20 mouse cellular contexts compared by ENCODE assay signal in the genomic region with DNA sequence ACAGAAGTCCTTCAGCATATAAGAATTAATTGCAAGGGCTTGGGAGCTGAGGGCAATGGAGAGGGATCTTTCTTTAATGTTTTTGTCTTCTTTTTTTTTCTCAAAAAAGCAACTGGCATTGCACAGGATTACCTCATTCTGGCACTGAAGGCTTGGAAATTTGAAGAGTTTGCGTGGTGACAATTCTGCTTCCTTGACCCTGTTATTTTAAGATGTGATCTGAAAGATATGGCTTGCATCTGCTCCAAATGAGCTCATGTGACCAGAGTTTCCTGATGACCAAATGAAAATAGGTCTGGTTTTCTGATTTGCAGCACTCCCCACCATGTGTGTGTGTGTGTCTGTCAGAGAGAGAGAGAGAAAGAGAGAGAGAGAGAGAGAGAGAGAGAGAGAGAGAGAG.
"Had no signal": no experiment of that assay in that cellular context is flagged by ENCODE, and none has a peak within 500 bp of the region (broad histone marks: within the 10 kb centered on the region; RNA-seq: fewer than 3 reads in every experiment).

No protein-coding gene starts in this region.

- H3K4me2 ChIP-seq: liver, embryonic 13.5 days; liver, embryonic 15.5 days; lung, embryonic 15.5 days; midbrain, embryonic 11.5 days; neural tube, embryonic 12.5 days had no signal

- H3K4me3 ChIP-seq: liver, embryonic 13.5 days; liver, embryonic 15.5 days; lung, embryonic 15.5 days; neural tube, embryonic 12.5 days had no signal

- ATAC-seq: liver, postnatal 0 days; lung, postnatal 0 days had no signal

- H3K4me1 ChIP-seq: liver, embryonic 13.5 days; liver, embryonic 15.5 days; megakaryocyte, embryonic 14.5 days had no signal

- H3K9ac ChIP-seq: liver, embryonic 13.5 days; liver, embryonic 15.5 days; liver, postnatal 0 days; lung, embryonic 15.5 days; neural tube, embryonic 12.5 days had no signal

- H3K9me3 ChIP-seq: liver, embryonic 15.5 days; lung, embryonic 15.5 days; neural tube, embryonic 12.5 days had no signal

- H3K36me3 ChIP-seq: liver, embryonic 13.5 days; liver, embryonic 15.5 days; lung, embryonic 15.5 days; neural tube, embryonic 12.5 days had no signal

- H3K27ac ChIP-seq: liver, embryonic 13.5 days; liver, embryonic 15.5 days; lung, embryonic 15.5 days; macrophage; neural tube, embryonic 12.5 days had no signal

- DNase-seq: liver, embryonic 13.5 days; liver, postnatal 0 days; lung, adult 2 months; lung, postnatal 14 days; midbrain, embryonic 14.5 days; retina, postnatal 1 day; right cerebral cortex, adult 18-20 months; right cerebral cortex, postnatal 25 days; right cerebral cortex, postnatal 4 days; spleen, adult 18-20 months; thymus, adult 2 months; thymus, postnatal 25 days; thymus, postnatal 4 days had no signal

- H3K27me3 ChIP-seq: liver, embryonic 13.5 days; liver, embryonic 15.5 days; lung, embryonic 15.5 days; neural tube, embryonic 12.5 days had no signal
